Mouse (Mus musculus) retina, postnatal 7 days (tissue): ENCODE measurements around the gene Dido1.

ENCODE experiments used
- DNase-seq: peaks from one replicate; pipeline ENCODE4 v3.0.0-alpha.2; 2012; ENCODE audit warnings: low read depth, low spot score

The Dido1 gene

GRCm38 (mm10) chr2:180684031-180684430, 25.8 kb downstream of the Dido1 start:
- DNase-seq = no peak

GRCm38 (mm10) chr2:180683524-180683923, 26.3 kb downstream of the Dido1 start:
- no peak for DNase-seq

- DNase-seq = no peak
These were observed 28.6 kb downstream of the Dido1 start for GRCm38 (mm10) chr2:180681225-180681624.

- peak; percentile 57 for DNase-seq
These were observed 31.1 kb downstream of the Dido1 start for GRCm38 (mm10) chr2:180678609-180679140.

- DNase-seq = no peak
These were observed 33.1 kb downstream of the Dido1 start for GRCm38 (mm10) chr2:180676706-180677105.

GRCm38 (mm10) chr2:180662008-180662407, 47.8 kb downstream of the Dido1 start:
- DNase-seq = no peak

- no peak for DNase-seq
These were observed 49.3 kb downstream of the Dido1 start for GRCm38 (mm10) chr2:180660521-180660920.

- DNase-seq = no peak
These were observed 50.2 kb downstream of the Dido1 start for GRCm38 (mm10) chr2:180659353-180660150.

- DNase-seq = no peak
These were observed 51.4 kb downstream of the Dido1 start for GRCm38 (mm10) chr2:180658381-180658780.

- DNase-seq = peak; percentile 71
These were observed 52.3 kb downstream of the Dido1 start for GRCm38 (mm10) chr2:180657394-180658013.

- no peak for DNase-seq
These were observed 54.6 kb downstream of the Dido1 start for GRCm38 (mm10) chr2:180655150-180655549.

GRCm38 (mm10) chr2:180654666-180655065, 55.1 kb downstream of the Dido1 start:
- DNase-seq = no peak

- DNase-seq = no peak
These were observed 63.0 kb downstream of the Dido1 start for GRCm38 (mm10) chr2:180646841-180647240.

GRCm38 (mm10) chr2:180643626-180644025, 66.2 kb downstream of the Dido1 start:
- no peak for DNase-seq

- DNase-seq = no peak
These were observed 67.1 kb downstream of the Dido1 start, which contains the start of gene Tcfl5 for GRCm38 (mm10) chr2:180642555-180643260. Gene Tcfl5 (minus strand): TSS chr2:180642708.

GRCm38 (mm10) chr2:180641576-180642554, 67.9 kb downstream of the Dido1 start:
- DNase-seq = no peak

- DNase-seq = no peak
These were observed 97.9 kb downstream of the Dido1 start for GRCm38 (mm10) chr2:180611882-180612281.

- no peak for DNase-seq
These were observed 99.5 kb downstream of the Dido1 start for GRCm38 (mm10) chr2:180610283-180610682.
